Mouse (Mus musculus) adrenal gland, adult (tissue): ENCODE measurements around the gene Gm3468.
A peak's percentile ranks its signal among the peaks of the same experiment; 100 is the strongest.
"Not testable (repeated sequence)": the region's sequence is repeated elsewhere in the genome, so short reads cannot be mapped to it uniquely, and the experiment has no call there.

Experiments used
- DNase-seq, 2 experiments: peaks; one replicate each; pipeline ENCODE4 v3.0.0; 2022 to 2023; ENCODE audit warnings: low spot score in 1 of 2; ENCODE audit not compliant: inconsistent age in 2 of 2

Gene Gm3468

DNA sequence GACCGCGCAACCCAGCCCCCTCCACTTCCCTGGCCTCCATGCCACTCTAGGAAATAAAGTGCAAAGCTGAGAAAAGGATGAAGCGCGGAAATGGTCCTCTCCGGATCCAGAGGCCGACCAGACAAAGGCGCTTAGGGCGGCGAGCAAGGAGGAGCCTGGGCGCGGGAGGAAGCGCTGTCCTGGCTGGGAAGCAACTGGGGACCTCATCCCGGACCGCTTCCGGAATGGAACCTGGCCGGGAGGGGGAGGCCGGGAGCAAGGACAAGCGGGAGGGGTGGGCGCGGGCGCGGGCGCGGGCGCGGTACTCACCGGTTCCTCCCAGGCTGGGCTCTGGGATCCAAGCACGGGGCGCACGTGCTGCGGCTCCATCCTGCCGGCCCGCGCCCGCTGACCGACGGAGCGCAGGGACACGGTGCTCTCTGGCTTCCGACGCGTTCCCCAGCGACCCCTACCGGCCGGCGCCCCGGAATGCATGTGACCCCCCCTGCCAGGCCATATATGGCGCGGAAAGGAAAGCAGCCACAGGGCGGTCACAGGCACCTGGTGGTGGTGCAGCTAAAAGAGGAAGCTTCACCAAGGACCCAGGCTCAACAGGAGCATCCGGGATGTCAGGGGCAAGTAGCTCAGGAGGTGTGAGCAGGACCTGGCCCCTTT is at the start of gene Gm3468:
Gene Gm3468, minus strand, starts transcription at position 394 of the 654 bp plus-strand sequence.
- peak; percentile 23 to 63 for DNase-seq

DNA sequence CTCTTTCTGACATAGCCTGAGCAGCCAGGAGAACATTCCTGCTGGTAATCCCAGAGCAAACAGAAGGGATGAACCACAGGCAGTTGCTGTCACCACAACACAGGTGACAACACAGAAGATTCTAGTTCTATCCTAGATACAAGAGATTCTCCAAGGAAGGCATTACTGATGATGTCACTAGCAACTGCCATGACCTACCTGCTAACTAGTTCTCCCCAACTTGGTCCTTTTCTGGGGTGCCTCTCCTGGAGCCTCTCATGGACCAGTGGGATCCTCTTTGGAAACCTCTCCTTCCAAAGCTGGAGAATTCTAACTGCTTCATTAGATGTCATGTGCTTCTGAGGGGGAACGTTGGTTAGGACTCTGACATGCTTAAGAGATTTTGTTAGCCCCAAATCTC is 17.2 kb upstream of the Gm3468 start, which contains the start of gene Gm3476:
Gene Gm3476, minus strand, starts transcription at position 101 of the 400 bp plus-strand sequence.
- DNase-seq = not testable (repeated sequence)

DNA sequence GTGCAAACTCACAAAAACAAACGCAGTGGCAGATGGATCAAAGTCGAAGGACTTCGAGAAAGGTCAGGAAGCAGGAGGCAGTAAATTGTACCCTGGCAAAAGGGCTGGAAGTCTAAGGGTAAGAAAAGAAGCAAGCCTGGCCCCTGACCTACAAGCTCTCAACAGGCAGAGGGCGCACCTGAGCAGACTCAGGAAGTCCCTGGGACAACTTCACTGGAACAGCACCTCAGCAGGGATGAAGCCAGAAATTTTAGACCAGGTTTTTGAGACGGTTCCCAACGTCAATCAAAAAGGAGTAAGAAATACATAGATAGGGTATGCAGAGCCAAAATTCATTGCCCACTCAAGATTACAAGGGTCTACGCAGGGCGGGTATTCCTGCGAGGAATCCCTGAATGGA is 965 bp downstream of the Gm3468 start:
- DNase-seq = peak; percentile 1 to 21

DNA sequence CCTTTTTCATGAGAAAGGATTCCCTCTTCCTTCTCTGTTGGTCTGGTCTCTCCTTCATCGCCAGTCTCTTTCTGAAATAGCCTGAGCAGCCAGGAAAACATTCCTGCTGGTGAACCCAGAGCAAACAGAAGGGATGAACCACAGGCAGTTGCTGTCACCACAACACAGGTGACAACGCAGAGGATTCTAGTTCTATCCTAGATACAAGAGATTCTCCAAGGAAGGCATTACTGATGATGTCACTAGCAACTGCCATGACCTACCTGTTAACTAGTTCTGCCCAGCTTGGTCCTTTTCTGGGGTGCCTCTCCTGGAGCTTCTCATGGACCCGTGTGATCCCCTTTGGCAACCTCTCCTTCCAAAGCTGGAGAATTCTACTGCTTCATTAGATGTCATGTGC is 14.6 kb downstream of the Gm3468 start, which contains the start of gene Gm8206:
Gene Gm8206, minus strand, starts transcription at position 101 of the 400 bp plus-strand sequence.
- not testable (repeated sequence) for DNase-seq

DNA sequence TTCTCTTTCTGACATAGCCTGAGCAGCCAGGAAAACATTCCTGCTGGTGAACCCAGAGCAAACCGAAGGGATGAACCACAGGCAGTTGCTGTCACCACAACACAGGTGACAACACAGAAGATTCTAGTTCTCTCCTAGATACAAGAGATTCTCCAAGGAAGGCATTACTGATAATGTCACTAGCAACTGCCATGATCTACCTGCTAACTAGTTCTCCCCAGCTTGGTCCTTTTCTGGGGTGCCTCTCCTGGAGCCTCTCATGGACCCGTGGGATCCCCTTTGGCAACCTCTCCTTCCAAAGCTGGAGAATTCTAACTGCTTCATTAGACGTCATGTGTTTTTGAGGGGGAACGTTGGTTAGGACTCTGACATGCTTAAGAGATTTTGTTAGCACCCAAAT is 50.3 kb downstream of the Gm3468 start, which contains the start of gene Gm6337:
Gene Gm6337, minus strand, starts transcription at position 101 of the 400 bp plus-strand sequence.
- DNase-seq = not testable (repeated sequence)
